Mouse (Mus musculus) embryo, embryonic 11.5 days (tissue): ENCODE data around the gene Galr3.
A peak's percentile ranks its signal among the peaks of the same experiment; 100 is the strongest.

Source experiments
- DNase-seq: peaks from one replicate; pipeline ENCODE4 v3.0.0-alpha.2; 2012; ENCODE audit warnings: low read depth, low spot score

The Galr3 gene

GRCm38 (mm10) chr15:79051461-79052360 lies 10.0 kb downstream of the Galr3 start:
- no peak for DNase-seq

DNA sequence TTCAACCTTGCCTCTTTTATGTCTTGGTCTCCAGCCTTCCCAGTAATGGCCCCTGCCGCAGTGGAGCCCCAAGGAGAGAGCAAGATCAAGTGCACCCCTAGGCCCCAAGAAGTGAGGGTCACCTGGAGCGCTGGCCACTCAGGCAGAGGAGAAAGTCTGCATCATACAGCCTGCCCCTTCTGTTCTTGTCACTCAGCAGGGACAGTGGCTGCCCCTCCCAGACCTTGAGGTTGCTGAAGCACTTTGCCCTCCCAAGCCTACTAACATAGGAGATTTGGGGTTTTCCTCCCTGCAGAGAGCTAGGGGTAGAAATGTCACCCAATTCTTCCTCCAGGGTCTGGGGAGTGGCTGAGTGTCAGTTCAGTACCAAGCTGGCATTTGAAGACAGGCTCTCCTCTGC lies 10.7 kb downstream of the Galr3 start:
- no peak for DNase-seq

DNA sequence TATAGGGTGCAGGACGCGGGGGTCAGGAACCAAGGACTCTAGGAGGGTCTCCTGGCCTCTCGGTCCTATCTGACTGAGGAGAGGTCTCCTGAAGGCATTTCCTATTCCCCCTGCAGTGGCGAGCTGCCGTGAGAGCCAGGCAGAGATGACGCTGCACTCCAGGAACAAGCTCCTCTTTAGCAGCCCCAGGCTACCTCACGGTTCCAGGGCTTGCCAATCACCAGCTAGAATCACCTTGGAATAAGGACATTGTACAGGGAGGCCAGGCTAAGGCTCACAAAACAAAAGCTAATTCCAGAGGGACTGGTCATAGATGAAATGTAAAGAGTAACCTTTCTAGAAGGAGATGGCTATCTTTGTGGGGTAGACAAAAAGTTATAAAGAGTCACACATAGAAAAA lies 14.9 kb downstream of the Galr3 start:
- DNase-seq, result no peak

- DNase-seq, result no peak
These were observed 16.2 kb downstream of the Galr3 start for GRCm38 (mm10) chr15:79057850-79058249.

DNA sequence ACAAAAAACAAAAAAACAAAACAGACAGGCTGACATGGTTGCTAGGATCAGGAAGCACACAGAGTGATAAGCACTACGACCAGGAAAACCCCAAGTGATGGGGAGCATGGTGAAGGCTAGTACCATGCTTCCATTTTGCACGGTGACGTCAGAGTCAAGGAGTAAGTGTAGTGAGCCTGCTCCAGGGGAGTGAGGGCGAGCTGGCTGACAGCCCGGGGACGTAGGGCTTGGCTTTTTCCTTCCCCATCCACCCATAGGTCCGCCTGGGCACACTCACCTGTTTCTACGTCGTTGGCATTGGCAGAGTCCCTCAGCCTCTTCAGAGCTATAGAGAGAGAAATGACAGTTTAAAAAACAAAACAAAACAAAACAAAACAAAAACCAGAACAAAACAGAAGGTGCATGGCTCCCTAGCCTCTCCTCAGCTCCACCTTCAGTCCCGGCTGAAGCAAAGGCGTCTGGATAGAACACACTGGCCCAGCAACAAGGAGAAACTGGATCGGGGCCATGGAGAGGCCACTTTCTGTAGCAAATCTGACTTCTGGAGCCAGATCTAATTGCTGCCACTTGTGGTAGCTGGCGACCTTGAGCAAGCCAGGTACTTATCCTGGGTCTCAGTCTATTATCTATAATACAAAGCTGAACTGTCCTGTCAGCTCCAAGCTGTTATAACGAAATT lies 19.3 kb downstream of the Galr3 start:
- no peak for DNase-seq

GRCm38 (mm10) chr15:79062376-79063159 lies 20.9 kb downstream of the Galr3 start, which contains the start of gene Ankrd54:
Ankrd54 (minus strand) TSS chr15:79062893.
- peak; percentile 95 for DNase-seq

GRCm38 (mm10) chr15:79063160-79063740 lies 21.6 kb downstream of the Galr3 start:
- DNase-seq, result no peak

DNA sequence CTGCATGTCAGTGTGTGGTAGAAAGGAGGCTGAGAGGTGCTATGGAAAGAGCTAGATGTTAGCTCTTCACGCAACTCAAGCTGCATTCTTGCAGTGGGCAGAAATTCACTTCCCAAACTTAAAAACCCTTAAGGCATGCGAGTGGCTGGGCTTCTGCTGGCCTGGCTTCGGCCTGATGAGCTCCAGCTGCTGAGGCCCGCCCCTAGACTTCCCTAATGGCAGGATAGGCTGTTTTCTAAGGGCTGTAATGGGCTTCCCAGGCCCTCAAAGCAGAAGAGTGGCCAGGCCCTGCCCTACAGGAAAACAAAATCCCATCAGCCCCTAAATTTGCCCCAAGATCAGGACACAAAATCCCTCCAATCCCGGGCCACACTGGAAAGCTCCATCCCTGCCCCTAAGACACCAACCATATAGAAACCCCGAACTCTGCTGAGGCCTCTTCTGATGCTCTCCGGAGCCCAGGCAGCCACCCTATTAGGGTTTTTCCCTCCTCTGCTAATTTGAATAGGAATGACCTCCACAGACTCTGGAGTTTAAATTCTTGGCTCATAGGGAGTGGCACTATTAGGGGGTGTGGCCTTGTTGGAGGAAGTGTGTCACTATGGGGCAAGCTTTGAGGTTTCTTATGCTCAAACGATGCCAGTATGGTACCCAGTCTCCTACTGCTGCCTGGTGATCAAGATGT lies 23.5 kb downstream of the Galr3 start:
- no peak for DNase-seq

- DNase-seq, result no peak
These were observed 24.6 kb downstream of the Galr3 start for GRCm38 (mm10) chr15:79066276-79066675.

GRCm38 (mm10) chr15:79067631-79068030 lies 25.9 kb downstream of the Galr3 start:
- no peak for DNase-seq

GRCm38 (mm10) chr15:79068416-79068815 lies 26.7 kb downstream of the Galr3 start:
- no peak for DNase-seq

GRCm38 (mm10) chr15:79071117-79072039 lies 29.7 kb downstream of the Galr3 start:
- DNase-seq, result no peak

DNA sequence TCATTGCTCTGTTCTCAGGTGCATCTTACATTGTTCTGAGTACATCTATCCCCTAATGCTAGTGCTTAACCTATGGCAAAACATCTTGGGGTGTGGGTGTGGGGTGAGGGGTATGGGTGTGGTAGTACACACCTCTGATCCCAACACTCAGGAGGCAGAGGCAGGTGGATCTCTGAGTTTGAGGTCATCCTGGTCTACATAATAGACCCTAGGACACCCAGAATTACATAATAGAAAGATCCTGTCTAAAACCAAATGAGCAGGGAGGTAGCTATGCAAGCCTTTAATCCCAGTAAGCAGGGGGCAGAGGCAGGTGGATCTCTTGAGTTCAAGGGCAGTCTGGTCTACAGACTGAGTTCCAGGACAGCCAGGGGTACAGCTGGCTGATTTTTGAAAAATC lies 32.1 kb downstream of the Galr3 start:
- DNase-seq, result no peak

DNA sequence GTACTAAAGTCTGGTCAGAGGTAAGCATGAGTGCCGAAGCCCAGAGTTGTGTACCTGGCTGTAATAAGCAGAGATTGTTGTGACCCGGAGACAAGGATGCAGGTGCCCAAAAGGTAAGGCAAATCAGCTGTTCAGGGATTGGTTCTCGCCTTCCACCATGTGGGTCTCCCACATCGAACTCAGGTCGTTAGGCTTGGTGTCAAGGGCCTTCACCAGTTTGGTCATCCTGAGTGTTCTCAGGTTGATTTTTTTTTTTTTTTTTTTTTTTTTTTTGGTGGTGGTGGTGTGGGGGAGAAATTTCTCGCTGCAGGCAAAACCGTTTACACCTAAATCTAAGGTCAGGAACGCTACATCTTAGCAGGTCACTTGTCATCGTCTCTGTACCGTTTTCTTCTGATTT lies 32.8 kb downstream of the Galr3 start:
- no peak for DNase-seq

- peak; percentile 77 for DNase-seq
These were observed 33.3 kb downstream of the Galr3 start, which contains the start of gene Eif3l for GRCm38 (mm10) chr15:79074913-79075532. Eif3l (plus strand) TSS chr15:79075179.

- DNase-seq, result no peak
These were observed 34.1 kb downstream of the Galr3 start for GRCm38 (mm10) chr15:79075658-79076365.

- no peak for DNase-seq
These were observed 37.9 kb downstream of the Galr3 start for GRCm38 (mm10) chr15:79079567-79079966.

DNA sequence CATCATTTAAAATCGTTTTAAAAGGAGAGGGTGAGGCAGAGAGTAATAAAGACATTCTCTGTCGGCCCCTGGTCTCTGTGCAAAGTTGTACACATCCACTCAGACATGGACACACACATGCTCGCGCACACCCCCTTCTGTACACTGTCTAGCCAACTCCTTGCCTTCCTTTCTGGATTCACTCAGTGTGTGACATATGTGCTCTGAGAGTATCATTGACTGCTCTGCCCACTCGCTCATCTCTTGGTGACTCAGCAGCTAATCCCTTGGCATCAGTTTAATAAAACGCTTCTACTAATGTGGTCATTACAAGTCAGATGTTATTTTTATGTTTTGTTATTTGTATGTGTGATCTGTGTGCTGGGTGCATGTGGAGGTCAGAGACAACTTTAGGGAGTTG lies 50.6 kb downstream of the Galr3 start:
- no peak for DNase-seq
